8 mouse cellular contexts compared by ENCODE assay signal in the genomic region with DNA sequence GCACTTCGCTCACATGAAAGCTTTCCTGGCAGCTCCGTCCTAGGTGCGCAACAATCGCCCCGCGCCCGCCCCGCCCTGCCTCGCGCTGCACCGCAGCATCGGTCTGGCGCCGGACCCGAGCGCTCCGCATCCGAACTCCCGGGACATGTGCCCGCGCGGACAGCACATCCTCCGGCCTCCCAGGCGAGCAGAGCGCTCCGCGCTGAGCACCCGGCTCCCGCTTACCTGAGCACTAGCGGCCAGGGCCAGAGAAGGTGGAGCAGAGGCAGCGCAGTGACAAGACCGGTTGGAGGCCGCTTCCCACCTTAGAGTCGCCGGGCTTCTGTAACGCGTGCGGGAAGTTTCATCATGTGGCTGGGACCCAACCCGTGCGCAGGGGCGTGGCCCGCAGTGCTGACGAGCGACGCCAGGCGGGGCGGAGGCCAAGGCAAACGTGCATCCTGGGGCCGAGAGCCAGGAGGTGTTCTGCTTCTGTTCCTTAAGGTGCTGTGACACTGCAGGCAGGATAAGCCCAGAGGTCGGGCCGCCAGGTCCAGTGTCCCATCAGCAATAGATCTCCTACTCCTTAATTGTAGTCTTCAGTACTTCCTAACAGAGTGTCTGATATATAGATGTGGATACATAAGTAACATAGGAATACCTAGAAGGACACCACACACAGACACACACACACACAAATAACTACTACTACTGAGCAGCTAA. TPM values are rescaled to one million over a fixed set of nuclear protein-coding genes. Genes with fewer than 3 reads are reported as not detected.
DNase-seq lines count a peak whose midpoint lies in the region; ATAC-seq and TF ChIP-seq lines count a peak whose summit lies in the region.

A gene (minus strand): TSS at position 371 of the 702 bp plus-strand sequence.

- H3K9me3 ChIP-seq in hindbrain, embryonic 12.5 days (replicated peaks), result no peaks in the 10 kb centered on the region
- H3K9me3 ChIP-seq in lung, postnatal 0 days (ENCODE audit: low read length), result no peaks in the 10 kb centered on the region

- H3K36me3 ChIP-seq in hindbrain, embryonic 12.5 days, result no peaks in the 10 kb centered on the region
- no peaks in the 10 kb centered on the region for H3K36me3 ChIP-seq in lung, postnatal 0 days (ENCODE audit: insufficient read depth, low read length)

- peak; percentile 50 for TF ChIP-seq CTCF in lung, postnatal 0 days (IDR thresholded peaks at IDR 0.05)

- 0 out of 2 replicates have a peak within 1 kb of the TSS, but pooled peaks have one; percentile 8 for H3K27ac ChIP-seq in hindbrain, embryonic 12.5 days
- H3K27ac ChIP-seq in lung, postnatal 0 days (ENCODE audit: low read length), result no peak within 1 kb of the TSS

- ATAC-seq in hindbrain, embryonic 12.5 days (ENCODE audit: low FRiP score), result peak; percentile 95
- ATAC-seq in lung, postnatal 0 days, result peak; percentile 96

- TF ChIP-seq EP300 in lung, postnatal 0 days (IDR thresholded peaks at IDR 0.05), result no peak

- H3K4me2 ChIP-seq in hindbrain, embryonic 12.5 days (replicated peaks), result peak within 1 kb of the TSS; percentile 84
- H3K4me2 ChIP-seq in lung, postnatal 0 days (replicated peaks; ENCODE audit: low read depth, low read length), result peak within 1 kb of the TSS; percentile 84

- no peaks in the 10 kb centered on the region for H3K27me3 ChIP-seq in hindbrain, embryonic 12.5 days
- no peaks in the 10 kb centered on the region for H3K27me3 ChIP-seq in lung, postnatal 0 days (replicated peaks; ENCODE audit: insufficient read depth, low read length)

- peak within 1 kb of the TSS; percentile 72 for H3K9ac ChIP-seq in hindbrain, embryonic 12.5 days
- peak within 1 kb of the TSS; percentile 43; the same call in 1 of the 2 replicates for H3K9ac ChIP-seq in lung, postnatal 0 days (replicated peaks; ENCODE audit: low read depth)

- under 1% methylated on average over 51 of the region's 51 CpGs for WGBS in hindbrain, embryonic 12.5 days
- WGBS in lung, postnatal 0 days, result under 1% methylated on average over 51 of the region's 51 CpGs

- H3K4me1 ChIP-seq in hindbrain, embryonic 12.5 days, result no peaks in the 10 kb centered on the region
- no peaks in the 10 kb centered on the region for H3K4me1 ChIP-seq in lung, postnatal 0 days (ENCODE audit: insufficient read depth, low read depth, low read length)

- DNase-seq in NIH3T3 (ENCODE audit: low read depth), result peak; percentile 90
- DNase-seq in cerebellum, adult 9-11 months, result peak; percentile 90
- DNase-seq in frontal cortex, postnatal 10 days (ENCODE audit: low spot score in 2 of 2), result peak; percentile 70 to 82
- peak; percentile 73 to 79 for DNase-seq in layer of hippocampus, postnatal 10 days (ENCODE audit: low spot score in 2 of 2)
- DNase-seq in lung, postnatal 0 days (ENCODE audit: low spot score), result peak; percentile 87
- DNase-seq in ovary, postnatal 10 days (ENCODE audit: low spot score), result peak; percentile 31
- peak; percentile 64 for DNase-seq in thymus, postnatal 0 days (ENCODE audit: low spot score)

- H3K4me3 ChIP-seq in hindbrain, embryonic 12.5 days, result peak within 1 kb of the TSS; percentile 78
- H3K4me3 ChIP-seq in lung, postnatal 0 days (ENCODE audit: low read depth, low read length), result peak within 1 kb of the TSS; percentile 48

RNA-seq across cellular contexts. Expression of the gene that starts here (rescaled TPM):
- polyA plus RNA-seq in hindbrain, embryonic 12.5 days (2016; fragmentation: Nextera tagmentation; extraction: Ambion mirVana), result 41.8 and 50.7 TPM in 2 replicates
- 100 to 1,000 TPM; 108 to 109 TPM for total RNA-seq in layer of hippocampus, postnatal 10 days (2021)
- polyA plus RNA-seq in lung, postnatal 0 days (2015; fragmentation: Nextera tagmentation; extraction: Ambion mirVana), result 16.8 and 18.1 TPM in 2 replicates
- polyA plus RNA-seq in thymus, postnatal 0 days (2015; fragmentation: Nextera tagmentation; extraction: Ambion mirVana), result 17.0 and 17.3 TPM in 2 replicates

Comparison
In these comparisons a context has a peak if more than half of its experiments do, and no peak if none do; other contexts are left out.
1. DNase-seq: peak in every context shown above with its lines; median percentile 90 in NIH3T3; 90 in cerebellum, adult 9-11 months; 87 in lung, postnatal 0 days; 76 in frontal cortex, postnatal 10 days; 76 in layer of hippocampus, postnatal 10 days; 64 in thymus, postnatal 0 days; 31 in ovary, postnatal 10 days.